In genomic region chr8:125670420-125670819, GRCm38 (mm10) we compare ENCODE assay signal across 9 mouse cellular contexts. TPM values are rescaled to one million over a fixed set of nuclear protein-coding genes. Genes with fewer than 3 reads are reported as not detected.
A peak's percentile ranks its signal among the peaks of the same experiment; 100 is the strongest.
DNase-seq lines count a peak whose midpoint lies in the region; ATAC-seq lines count a peak whose summit lies in the region.
"Had no signal": no experiment of that assay in that cellular context is flagged by ENCODE, and none has a peak within 500 bp of the region (broad histone marks: within the 10 kb centered on the region; RNA-seq: fewer than 3 reads in every experiment).

No protein-coding gene starts in this region.

- DNase-seq in heart, adult 8-10 months (ENCODE audit: low spot score) = no peak
- no peak for DNase-seq in embryonic facial prominence, embryonic 10.5 days (ENCODE audit: low spot score)
- no peak for DNase-seq in midbrain, embryonic 11.5 days (ENCODE audit: low spot score, missing footprints)
- no peak for DNase-seq in frontal cortex, adult 2 months (ENCODE audit: extremely low spot score in 1 of 2, low spot score in 1 of 2)
- DNase-seq in adrenal gland, postnatal 14 days = no peak

- H3K4me3 ChIP-seq in heart, embryonic 16.5 days (ENCODE audit: low read length) = peak overlapping the region; percentile 69
- peak overlapping the region; percentile 77 for H3K4me3 ChIP-seq in embryonic facial prominence, embryonic 10.5 days
- H3K4me3 ChIP-seq in intestine, embryonic 15.5 days (replicated peaks) = peak overlapping the region; percentile 58
- H3K4me3 ChIP-seq in midbrain, embryonic 11.5 days (ENCODE audit: low read depth, low read length) = peak overlapping the region; percentile 55; the same call in 1 of the 2 replicates

- 93% methylated on average over 6 of the region's 6 CpGs for WGBS in heart, embryonic 16.5 days
- WGBS in embryonic facial prominence, embryonic 10.5 days = 91% methylated on average over 6 of the region's 6 CpGs
- WGBS in intestine, embryonic 15.5 days = 97% methylated on average over 6 of the region's 6 CpGs
- WGBS in midbrain, embryonic 11.5 days = 94% methylated on average over 6 of the region's 6 CpGs

- no peak for ATAC-seq in heart, embryonic 16.5 days (replicated peaks; ENCODE audit: extremely low read depth, insufficient read depth, low FRiP score)
- no peak for ATAC-seq in intestine, embryonic 15.5 days
- no peak for ATAC-seq in midbrain, embryonic 11.5 days (ENCODE audit: low FRiP score)
- ATAC-seq in erythroid progenitor cell, adult 5-6 weeks (replicated peaks; ENCODE audit: low FRiP score, poor library complexity, severe bottlenecking) = no peak

- H3K27me3 ChIP-seq in heart, embryonic 16.5 days (ENCODE audit: control insufficient read depth, insufficient read depth, low read length) = no peaks in the 10 kb centered on the region
- peaks cover 10% of the 10 kb centered on the region for H3K27me3 ChIP-seq in embryonic facial prominence, embryonic 10.5 days (replicated peaks; ENCODE audit: low read depth, poor library complexity, severe bottlenecking)
- H3K27me3 ChIP-seq in intestine, embryonic 15.5 days (replicated peaks) = no peaks in the 10 kb centered on the region
- H3K27me3 ChIP-seq in midbrain, embryonic 11.5 days (ENCODE audit: control insufficient read depth, insufficient read depth, low read length) = no peaks in the 10 kb centered on the region

- peaks cover 24% of the 10 kb centered on the region for H3K4me1 ChIP-seq in heart, embryonic 16.5 days (ENCODE audit: control insufficient read depth, insufficient read depth, low read length)
- peaks cover 20% of the 10 kb centered on the region for H3K4me1 ChIP-seq in embryonic facial prominence, embryonic 10.5 days
- peaks cover 8% of the 10 kb centered on the region for H3K4me1 ChIP-seq in intestine, embryonic 15.5 days (replicated peaks)
- peaks cover 17% of the 10 kb centered on the region for H3K4me1 ChIP-seq in midbrain, embryonic 11.5 days (ENCODE audit: control insufficient read depth, insufficient read depth, low read length)

- no peak overlapping the region for H3K27ac ChIP-seq in heart, embryonic 16.5 days (ENCODE audit: low read length)
- peak overlapping the region; percentile 91 for H3K27ac ChIP-seq in embryonic facial prominence, embryonic 10.5 days (replicated peaks)
- H3K27ac ChIP-seq in intestine, embryonic 15.5 days = 0 out of 2 replicates have a peak overlapping the region, but pooled peaks have one; percentile 37
- no peak overlapping the region for H3K27ac ChIP-seq in midbrain, embryonic 11.5 days (ENCODE audit: low read depth, low read length)

- peak overlapping the region; percentile 84 for H3K9ac ChIP-seq in heart, embryonic 16.5 days (ENCODE audit: low read length)
- H3K9ac ChIP-seq in intestine, embryonic 15.5 days = no peak overlapping the region
- H3K9ac ChIP-seq in midbrain, embryonic 11.5 days (ENCODE audit: low read length) = peak overlapping the region; percentile 81

- H3K9me3 ChIP-seq in heart, embryonic 16.5 days (replicated peaks; ENCODE audit: control insufficient read depth, low read length) = peaks cover 21% of the 10 kb centered on the region
- peaks cover 31% of the 10 kb centered on the region for H3K9me3 ChIP-seq in embryonic facial prominence, embryonic 10.5 days
- peaks cover 12% of the 10 kb centered on the region; the same call in 1 of the 2 replicates for H3K9me3 ChIP-seq in intestine, embryonic 15.5 days
- peaks cover 18% of the 10 kb centered on the region for H3K9me3 ChIP-seq in midbrain, embryonic 11.5 days (ENCODE audit: control insufficient read depth, low read length)

- peak overlapping the region; percentile 76 for H3K4me2 ChIP-seq in heart, embryonic 16.5 days (ENCODE audit: low read depth, low read length)
- H3K4me2 ChIP-seq in intestine, embryonic 15.5 days (replicated peaks) = peak overlapping the region; percentile 97
- H3K4me2 ChIP-seq in midbrain, embryonic 11.5 days = peak overlapping the region; percentile 78

- H3K36me3 ChIP-seq in heart, embryonic 16.5 days (ENCODE audit: control insufficient read depth, insufficient read depth) = peaks cover 17% of the 10 kb centered on the region
- H3K36me3 ChIP-seq in embryonic facial prominence, embryonic 10.5 days (replicated peaks) = peaks cover 24% of the 10 kb centered on the region
- H3K36me3 ChIP-seq in intestine, embryonic 15.5 days = peaks cover 10% of the 10 kb centered on the region; the same call in 1 of the 2 replicates
- H3K36me3 ChIP-seq in midbrain, embryonic 11.5 days (ENCODE audit: control insufficient read depth, insufficient read depth, low read length) = peaks cover 3% of the 10 kb centered on the region; the same call in 1 of the 2 replicates

RNA-seq across cellular contexts. Expression of gene Map10, which starts 0.8 kb away (rescaled TPM):
- 6.6 and 6.9 TPM in 2 replicates for polyA plus RNA-seq in heart, embryonic 16.5 days (2015; fragmentation: Nextera tagmentation; extraction: Ambion mirVana)
- 1 to 10 TPM; 4.9 to 7.0 (median 6.4) TPM for total RNA-seq in heart, adult 8-10 months (2022)
- 5.7 and 7.0 TPM in 2 replicates for polyA plus RNA-seq in embryonic facial prominence, embryonic 10.5 days (2016; fragmentation: Nextera tagmentation; extraction: Ambion mirVana)
- polyA plus RNA-seq in intestine, embryonic 15.5 days (2015; fragmentation: Nextera tagmentation; extraction: Ambion mirVana) = 4.7 and 4.9 TPM in 2 replicates
- 8.5 and 10.4 TPM in 2 replicates for polyA plus RNA-seq in midbrain, embryonic 11.5 days (2014; fragmentation: Nextera tagmentation; extraction: Ambion mirVana)
- 2.1 TPM in 1 of 2 replicates, not detected in the other for total RNA-seq in erythroid progenitor cell, adult 5-6 weeks (2015; ENCODE audit: low replicate concordance)
- 0.90 TPM in 1 of 2 replicates, not detected in the other for total RNA-seq in erythroid progenitor cell, adult 5-6 weeks (2017; ENCODE audit: low replicate concordance)
- polyA plus RNA-seq in frontal cortex, adult 2 months (2012; rRNA removed) = 2.1 and 2.3 TPM in 2 replicates
- 3.3 and 3.6 TPM in 2 replicates for total RNA-seq in adrenal gland, postnatal 14 days (2021)
- total RNA-seq: MEL had no signal

RNA-seq across cellular contexts. Expression of gene Ntpcr, which starts 59.3 kb away (rescaled TPM):
- polyA plus RNA-seq in heart, embryonic 16.5 days (2015; fragmentation: Nextera tagmentation; extraction: Ambion mirVana) = 27.1 and 30.8 TPM in 2 replicates
- total RNA-seq in heart, adult 8-10 months (2022) = 10 to 100 TPM; 14.6 to 18.4 (median 16.3) TPM
- 18.8 and 19.3 TPM in 2 replicates for polyA plus RNA-seq in embryonic facial prominence, embryonic 10.5 days (2016; fragmentation: Nextera tagmentation; extraction: Ambion mirVana)
- polyA plus RNA-seq in intestine, embryonic 15.5 days (2015; fragmentation: Nextera tagmentation; extraction: Ambion mirVana) = 27.7 and 31.2 TPM in 2 replicates
- polyA plus RNA-seq in midbrain, embryonic 11.5 days (2014; fragmentation: Nextera tagmentation; extraction: Ambion mirVana) = 18.0 and 20.6 TPM in 2 replicates
- 8.3 and 8.8 TPM in 2 replicates for total RNA-seq in erythroid progenitor cell, adult 5-6 weeks (2015; ENCODE audit: low replicate concordance)
- total RNA-seq in erythroid progenitor cell, adult 5-6 weeks (2017; ENCODE audit: low replicate concordance) = not detected in 2 replicates
- 47.9 and 51.5 TPM in 2 replicates for polyA plus RNA-seq in frontal cortex, adult 2 months (2012; rRNA removed)
- total RNA-seq in adrenal gland, postnatal 14 days (2021) = 14.3 TPM in 2 replicates

Comparison
In these comparisons a context has a peak if more than half of its experiments do, and no peak if none do; other contexts are left out.
1. H3K27ac ChIP-seq: peak in embryonic facial prominence, embryonic 10.5 days (single experiment) and intestine, embryonic 15.5 days (single experiment); none in heart, embryonic 16.5 days (single experiment) and midbrain, embryonic 11.5 days (single experiment).
2. Peak in every context shown above with its lines, with median percentiles within 50 percentile points of each other: H3K4me2 ChIP-seq and H3K4me3 ChIP-seq.